Mouse (Mus musculus): Measurements from ENCODE around the gene Lect2.

Lect2 gene

DNA sequence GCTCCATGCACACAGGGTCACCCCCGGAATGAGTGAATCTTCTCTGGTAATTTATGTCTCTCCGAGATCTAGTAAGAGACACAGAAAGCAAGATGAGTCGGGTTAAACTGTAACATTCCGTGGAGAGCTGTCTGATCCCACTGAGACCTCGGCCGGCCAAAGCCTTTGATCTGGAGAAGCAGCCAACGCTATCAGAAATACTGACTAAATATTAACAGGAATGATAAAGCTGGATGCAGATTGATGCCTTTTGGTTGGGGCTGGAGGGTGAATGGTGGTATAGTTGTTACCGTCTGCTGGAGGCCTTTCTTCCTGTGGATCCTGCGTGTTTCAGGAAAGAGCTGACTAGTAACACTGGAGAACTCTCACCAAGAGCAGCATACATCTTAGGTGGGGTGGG lies at the start of gene Lect2:
Gene Lect2 (minus strand): TSS at position 102 of the 400 bp plus-strand sequence.
- DNase-seq = no peak

DNA sequence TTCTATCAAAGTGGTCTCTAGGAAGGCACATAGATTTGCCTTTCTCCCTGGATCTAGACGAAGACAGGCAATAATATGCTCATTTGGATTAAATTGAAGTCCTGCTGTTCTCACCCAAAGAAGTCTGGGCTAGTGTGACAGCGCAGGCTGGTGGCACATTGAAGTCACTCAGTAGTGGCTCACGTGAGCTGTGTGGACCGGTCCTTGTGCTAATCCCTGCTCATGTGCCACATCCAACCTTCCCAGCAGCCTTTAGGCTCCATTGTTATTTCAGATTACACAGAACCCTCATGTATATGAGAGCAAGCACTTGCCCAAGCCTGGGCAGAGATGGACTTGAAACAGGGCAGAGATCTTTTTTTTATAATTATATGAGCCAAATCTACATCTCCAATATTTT lies 49.0 kb upstream of the Lect2 start:
- no peak for DNase-seq

DNA sequence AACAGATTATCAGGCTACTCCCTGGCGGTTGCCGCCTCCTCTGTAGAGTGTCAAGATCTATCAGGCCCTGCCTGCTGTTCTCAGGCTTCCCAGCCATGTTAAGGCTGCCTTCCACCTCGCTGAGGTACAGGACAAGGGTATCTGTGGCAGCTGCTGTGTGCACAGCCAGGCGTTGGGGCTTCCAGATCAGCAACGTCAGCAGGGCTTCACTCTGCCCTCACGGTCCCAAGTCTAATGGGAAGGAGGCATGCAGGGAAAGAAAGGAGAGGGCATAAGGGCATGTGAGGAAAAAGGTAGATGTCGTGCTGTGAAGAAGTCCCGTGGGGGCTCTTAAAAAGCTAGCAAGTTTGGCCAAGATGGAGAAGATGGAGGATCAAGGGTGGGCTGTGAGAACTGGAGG lies 46.9 kb upstream of the Lect2 start:
- DNase-seq = peak; percentile 75

DNA sequence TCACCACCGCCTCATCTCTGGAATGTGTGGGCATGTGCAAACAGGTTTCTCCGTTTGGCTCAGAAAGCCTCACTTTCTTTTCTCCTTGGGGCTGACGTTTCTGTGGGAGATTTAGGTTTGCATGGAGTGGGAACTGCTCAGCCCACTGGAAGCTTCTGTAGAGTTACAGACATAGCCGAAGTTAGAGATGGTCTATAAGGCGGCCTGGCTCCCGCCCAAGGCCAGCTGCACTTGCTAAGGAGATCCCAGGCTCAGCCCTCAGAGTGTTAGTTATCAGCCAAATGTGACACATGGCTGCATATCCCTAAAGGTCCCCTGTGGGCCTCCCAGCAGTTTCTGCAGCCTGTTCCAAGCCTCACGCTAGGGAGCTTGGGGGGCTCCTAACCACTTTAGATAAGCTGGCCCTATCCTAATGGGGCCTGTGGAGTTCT lies 45.7 kb upstream of the Lect2 start:
- no peak for DNase-seq

DNA sequence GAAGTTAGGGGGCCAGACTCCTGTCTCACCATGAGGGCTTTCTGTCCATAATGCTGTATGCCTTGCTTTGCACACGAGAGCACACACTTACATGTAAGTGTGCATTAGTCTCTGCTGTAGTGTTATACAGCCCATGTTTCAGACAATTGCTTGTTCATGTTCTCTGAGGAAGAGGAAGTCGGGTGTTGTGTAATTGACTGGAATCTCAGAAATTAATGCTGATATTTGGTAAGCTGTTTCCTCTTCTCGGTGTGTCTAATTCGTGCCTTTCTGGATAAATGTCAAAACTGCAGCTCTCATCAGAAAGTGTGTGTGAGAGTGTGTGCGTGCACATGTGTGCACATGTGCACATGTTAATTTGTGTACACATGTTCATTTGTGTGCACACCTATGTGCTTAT lies 44.9 kb upstream of the Lect2 start:
- no peak for DNase-seq

DNA sequence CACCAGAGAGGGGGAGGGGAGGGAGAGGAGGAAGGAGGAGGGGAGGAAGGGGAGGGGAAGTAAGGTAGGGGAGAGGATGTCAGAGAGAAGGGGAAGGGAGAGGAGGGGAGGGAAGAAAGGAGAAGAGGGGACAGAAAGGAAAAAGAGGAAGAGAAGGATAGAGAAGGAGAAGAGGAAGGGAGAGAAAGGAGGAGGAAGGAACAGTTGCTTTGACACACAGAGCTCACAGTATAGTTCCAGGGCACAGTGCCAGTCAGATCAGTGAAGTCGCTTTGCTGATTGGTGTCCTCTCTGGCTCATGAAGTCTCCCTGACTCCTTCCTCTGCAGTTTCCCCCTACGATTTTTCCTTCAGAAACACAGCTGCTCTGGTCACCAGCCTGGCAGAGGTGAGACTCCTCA lies 43.6 kb upstream of the Lect2 start:
- no peak for DNase-seq

DNA sequence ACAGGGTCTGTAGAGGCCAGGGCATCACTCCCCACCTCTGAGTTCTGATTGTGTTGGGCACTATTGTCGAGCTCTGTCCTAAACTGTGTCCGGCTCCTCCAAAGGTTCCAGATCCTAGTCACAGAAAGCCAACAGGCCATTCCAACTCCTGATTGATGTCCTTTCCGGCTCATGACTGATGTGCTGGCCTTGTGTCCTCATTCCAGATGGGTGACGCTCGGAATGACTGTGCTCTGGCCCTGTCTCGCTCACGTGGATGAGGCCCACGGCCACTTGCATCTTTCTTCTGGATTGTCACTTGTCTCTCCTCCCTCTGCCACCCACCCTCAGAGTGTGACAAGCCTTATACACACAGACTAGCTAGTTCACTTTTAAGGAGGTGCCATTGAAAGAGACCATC lies 42.9 kb upstream of the Lect2 start:
- no peak for DNase-seq

DNA sequence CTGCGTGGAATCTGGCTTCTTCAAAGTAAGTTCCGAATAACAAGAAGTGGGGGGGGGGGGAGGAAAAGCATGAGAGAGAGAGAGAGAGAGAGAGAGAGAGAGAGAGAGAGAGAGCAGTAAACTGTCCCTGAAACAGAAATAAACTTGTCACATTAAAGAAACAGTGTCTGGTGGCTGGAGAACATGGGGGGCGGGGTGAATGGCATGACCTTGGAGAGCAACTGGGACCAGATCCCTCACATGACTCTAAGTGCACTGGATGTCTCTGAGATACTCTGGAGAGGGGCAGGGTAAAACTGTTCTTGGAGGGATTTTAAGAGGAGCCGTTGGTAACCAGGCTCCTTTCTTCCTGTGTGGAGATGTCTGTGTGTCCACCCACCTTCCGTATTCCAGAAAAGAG lies 41.9 kb upstream of the Lect2 start:
- no peak for DNase-seq

DNA sequence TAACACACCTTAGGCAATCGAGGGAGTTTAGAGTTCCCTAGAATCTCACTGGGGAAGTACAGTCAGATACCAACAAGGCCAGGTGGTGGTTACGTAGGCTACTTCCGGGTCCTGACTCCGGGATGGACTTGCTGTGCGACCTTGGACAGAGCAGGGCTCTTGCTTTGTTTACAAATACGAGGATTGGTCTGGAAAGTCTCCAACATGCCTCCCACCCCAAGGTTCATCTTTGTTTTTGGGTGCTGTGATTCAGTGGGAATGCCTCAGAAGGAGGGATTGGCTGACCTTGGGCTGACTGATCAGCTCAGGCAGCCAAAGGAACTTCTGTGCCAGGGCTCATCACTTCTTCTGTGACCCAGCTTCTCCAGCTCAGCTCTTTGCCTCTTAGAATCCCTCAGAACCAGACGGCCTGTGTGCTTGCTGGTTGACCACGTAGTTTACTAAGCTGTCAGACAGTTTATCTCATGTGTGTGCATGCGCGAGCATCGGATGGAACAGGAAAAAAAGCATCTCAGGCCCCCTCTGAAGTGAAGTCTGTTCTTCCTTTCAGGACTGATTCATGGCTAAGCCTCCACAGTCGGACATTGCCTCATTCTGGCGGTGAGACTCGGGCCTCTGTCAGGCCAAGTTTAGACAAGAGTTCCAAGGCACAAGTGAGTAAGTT lies 40.3 kb upstream of the Lect2 start:
- no peak for DNase-seq

DNA sequence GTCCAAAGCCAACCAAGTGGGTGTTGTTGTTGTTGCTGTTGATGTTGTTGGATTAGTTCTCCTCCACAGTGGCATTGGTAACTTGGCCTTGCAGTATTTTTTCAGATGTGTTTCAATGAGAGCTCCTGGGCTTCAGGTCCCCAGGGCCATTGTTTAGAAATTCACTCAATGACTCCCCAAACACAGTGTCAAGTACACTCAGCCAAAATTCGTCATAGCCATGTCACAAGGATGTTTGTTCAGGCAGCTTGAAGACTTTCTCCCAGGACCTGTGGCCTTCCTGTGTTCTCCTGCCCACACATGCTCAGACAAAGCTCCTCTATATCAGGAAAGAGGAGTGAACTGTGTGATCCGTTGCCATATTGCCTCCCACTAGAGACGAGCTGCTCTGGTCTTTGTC lies 37.7 kb upstream of the Lect2 start:
- DNase-seq = no peak

DNA sequence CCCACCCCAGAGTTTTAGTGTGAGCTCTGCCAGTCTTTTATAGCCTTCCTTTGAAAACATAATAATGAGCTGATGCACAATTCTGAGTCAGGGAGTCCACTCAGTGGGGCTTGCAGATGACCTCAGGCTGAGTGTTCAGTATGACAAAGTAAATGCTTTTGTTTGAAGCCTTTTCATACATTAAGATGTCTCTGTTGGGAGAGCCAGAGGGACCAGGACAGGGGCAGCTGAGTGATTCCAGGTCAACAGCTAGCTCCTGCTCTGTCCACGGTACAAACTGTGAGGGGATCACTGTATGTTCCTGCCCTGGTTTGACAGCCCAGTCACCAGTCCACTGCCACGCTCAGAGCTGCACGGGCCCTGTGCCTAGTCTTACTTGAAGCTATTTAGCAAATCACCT lies 34.4 kb upstream of the Lect2 start:
- no peak for DNase-seq

DNA sequence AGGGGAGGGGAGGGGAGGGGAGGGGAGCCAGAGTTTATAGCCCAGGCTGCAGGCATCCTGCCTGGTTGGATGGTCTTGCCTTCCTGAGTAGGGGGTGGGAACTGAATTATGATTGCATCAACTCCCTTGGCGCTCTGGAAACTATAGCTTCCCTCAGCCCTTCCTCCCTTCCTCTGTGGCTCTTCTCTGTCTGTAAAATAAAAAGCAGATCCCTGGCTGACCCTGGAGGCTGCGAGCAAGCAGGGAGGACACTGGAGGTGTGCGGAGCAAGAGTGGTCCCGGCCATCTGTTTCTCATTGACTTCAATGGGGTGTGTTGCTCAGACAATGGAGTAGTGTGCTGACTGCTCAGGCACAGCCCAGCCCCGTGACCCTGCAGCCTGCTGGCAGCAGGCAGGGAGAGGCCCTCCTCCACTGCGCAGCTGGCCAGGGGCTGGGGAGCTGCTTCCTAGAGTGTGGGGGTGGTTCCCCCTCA lies 33.7 kb upstream of the Lect2 start:
- no peak for DNase-seq

DNA sequence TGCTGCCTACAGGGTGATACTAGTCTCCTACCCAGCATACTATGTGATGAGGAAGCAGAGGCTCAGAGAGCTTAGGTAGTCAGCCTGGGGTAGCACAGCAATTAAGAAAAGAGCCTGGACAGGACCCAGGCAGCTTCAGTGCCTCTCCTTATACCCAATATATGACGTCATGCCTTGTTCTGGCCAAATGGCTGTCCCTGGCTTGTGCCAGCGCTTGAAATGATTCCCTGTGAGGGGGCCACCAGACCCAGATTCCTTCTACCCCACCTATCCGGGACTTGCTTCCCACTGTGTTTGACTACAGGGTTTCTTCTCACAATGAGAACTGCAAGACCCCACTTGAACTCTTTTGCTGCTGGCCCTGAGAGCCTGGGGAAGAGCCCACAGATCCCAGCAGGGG lies 33.2 kb upstream of the Lect2 start:
- DNase-seq = no peak

DNA sequence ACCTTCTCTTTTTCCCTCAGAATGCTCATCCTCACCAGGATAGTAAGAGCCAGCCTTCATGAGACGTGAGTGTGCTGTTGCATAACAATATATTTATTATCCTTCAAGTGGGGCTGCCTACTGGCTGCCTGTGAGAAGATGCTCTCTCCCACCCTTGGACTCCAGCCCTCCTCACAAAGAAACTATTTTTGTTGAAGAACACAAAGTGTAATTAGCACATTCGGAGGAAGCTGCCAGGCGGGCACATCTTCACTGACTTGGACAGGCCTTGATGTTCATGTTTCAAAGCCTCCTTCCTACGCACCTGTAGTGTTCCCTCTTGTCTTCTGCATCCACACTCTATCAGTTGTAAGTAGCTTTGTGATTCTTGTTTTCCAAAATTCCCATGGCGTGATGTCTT lies 32.1 kb upstream of the Lect2 start:
- no peak for DNase-seq

DNA sequence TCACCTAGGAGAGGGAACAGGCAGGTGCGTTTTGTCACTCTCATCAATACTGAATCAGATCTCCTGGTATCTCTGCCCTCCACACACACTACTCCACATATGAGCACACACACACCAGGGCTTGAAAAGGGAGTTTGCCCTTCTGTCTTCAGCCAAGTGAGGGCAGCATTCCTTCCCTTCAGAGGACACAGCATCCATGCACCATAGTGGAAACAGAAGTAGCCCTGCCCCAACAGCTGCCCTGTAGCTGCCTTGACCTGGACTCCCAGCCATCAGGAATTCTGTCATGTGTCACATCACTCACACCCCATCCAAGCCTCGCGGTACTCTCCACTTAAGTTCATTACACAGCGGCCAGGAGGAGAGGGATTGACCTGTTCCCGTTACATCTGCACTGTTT lies 29.8 kb upstream of the Lect2 start:
- DNase-seq = no peak

DNA sequence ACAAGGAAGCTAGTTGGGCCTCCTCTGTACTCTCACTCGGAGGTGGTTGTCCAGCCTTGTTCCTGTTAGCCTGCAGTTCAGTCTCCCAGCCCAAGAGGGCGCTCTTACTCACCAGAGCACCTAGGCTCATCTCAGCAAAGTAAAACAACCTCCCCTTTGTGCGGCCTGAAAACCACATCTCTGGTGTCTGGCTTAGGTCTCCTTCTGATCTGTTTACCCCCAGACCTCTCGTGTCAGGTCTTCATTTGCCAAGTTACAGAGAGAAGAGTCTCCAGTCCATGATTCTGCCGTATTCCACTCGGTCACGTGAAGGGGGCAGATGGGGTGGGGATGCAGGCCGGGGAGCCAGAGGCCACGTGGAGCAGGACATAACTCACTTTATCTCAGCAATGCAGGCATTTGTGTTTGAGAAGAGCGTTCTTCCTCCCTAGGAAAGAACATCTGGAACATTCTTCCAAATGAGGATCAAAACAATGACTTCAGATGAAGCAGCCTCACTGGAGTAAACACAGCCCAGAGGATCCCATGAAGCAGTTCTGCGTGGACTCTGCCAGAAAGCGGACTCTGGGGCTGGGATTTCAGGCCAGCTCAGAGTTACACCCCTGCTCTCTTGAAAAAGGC lies 27.5 kb upstream of the Lect2 start:
- DNase-seq = peak; percentile 87

DNA sequence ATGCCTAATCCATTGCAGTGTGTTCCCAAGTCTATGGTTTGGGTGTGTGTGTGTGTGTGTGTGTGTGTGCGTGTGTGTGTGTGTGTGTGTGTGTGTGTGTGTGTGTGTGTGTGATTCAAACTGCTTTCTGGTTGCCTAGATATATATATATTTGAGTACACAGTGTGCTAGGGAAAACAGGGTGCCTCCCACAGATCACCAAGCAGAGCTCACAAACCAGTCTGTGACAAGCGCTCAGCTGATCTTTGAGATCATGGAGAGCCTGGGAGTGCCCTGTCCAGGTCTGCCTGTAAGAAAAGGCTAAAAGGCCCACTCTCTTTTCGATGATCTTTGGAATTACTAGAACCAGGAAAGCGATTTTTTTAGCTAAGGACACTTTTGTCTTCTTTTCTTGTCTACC lies 26.8 kb upstream of the Lect2 start:
- no peak for DNase-seq

DNA sequence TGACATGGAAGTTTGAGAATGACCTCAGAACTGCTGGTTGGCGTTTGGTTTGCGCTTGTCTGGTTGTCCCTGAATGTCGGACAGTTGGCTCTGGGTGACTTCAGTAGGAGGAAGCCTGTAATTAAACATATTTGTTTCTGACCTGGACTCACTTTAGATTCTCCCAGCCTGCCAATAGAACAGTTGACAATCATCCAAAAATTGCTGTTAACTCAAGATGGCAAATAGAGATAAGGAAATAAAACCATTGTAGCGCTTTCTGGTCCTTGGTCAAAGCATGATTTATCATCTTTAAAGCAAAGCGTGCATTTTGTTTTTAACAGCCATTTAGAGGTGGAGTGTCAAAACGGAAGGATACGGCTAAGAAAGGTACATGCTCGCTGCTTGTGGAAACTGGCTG lies 23.3 kb upstream of the Lect2 start:
- DNase-seq = no peak

DNA sequence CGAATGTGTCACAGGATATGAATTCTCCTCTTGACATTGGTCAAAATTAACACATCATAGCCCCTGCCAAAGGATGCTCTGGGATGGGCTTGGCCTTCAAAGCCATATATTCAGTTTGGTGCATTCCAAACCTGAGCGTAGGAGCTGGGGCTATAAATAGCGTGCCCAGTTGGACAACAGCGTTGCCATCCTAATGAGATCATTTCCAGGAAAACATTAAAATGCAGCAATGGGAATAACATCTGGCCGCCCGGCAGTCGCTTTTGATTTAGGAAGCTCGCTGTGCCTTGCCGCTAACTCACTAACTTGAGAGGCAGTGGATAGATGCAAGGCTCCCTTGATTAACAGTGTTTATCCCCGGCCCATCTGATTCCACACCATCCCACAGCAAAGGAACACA lies 18.0 kb upstream of the Lect2 start:
- no peak for DNase-seq

DNA sequence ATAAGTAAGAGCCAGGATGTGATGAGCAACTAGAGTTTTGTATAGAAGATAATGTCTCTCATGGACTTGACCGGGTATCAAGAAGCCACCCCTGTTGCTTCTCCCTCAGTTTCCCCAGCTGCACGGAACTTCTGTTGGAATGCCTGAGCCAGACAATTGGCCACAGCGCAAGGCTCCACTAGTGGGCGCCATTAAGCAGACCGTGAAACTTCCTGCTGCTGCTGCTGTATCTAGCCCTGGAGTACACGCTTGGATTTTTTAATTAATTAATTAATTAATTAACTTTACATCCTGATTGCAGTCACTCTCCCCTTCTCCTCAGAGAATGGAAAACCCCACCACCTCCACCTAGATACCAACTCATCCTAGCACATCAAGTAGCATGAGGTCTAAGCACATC lies 14.8 kb upstream of the Lect2 start:
- DNase-seq = peak; percentile 38

DNA sequence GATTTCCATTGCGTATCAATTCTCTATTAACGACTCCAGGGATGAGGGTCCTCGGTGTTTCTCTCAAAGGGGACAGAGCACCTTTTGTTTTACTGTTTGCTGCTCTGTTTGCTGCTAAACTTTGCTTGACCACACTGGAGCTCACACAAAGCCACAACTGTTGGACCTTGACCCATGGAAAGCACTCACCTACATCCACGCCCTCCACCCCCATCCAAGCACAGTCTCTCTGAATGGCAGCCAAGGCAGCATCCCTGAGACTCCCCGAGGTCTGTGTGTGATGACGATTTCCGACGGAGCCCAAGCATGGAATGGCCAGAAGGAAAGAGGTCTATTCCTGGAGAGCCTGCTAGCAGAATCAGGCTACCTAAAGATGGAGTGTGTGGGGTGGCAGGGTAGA lies 12.8 kb upstream of the Lect2 start:
- DNase-seq = peak; percentile 92

DNA sequence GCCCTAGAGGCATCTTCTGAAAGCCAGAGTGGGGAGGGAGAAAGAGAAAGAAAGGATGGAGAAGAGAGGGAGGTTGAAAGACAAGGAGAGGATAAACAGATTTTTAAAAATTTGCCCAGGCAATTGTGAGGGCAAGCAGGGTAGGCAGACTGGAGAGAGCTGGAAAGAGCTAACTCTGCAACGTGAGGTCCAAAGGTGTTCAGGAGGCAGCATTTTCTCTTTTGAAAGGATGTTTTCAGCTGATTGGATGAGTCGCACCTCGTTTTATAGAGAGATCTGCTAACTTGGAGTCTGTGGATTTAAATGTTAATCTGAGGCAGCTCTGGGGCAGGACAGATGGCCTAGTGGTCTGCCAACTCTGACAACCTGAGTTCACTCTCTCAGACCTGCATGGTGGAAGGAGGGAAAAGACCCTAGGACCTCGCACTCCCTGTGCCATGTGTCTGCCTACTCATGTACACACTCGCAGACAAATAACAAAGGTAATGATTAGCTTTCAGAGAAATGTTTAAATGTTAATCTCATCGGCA lies 11.6 kb upstream of the Lect2 start:
- peak; percentile 73 for DNase-seq

DNA sequence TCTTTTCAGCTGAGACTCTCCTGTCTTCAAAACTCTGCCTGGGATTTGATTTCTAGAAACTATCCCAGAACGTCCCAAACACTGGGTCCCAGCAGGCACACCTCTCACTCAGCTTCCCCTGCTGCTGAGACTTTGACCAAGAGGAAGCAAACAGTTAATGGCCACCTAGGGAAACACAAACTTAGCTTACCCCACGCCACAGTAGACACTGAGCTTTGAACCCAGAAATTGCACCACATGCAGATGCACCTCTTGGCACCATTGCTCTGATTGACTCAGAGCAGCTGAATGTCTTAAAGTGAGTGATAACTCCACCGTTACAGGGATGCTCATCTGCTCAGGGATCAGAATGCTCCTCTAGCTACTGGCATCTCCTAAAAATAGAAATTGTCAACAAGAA lies 10.5 kb upstream of the Lect2 start:
- DNase-seq = peak; percentile 91

DNA sequence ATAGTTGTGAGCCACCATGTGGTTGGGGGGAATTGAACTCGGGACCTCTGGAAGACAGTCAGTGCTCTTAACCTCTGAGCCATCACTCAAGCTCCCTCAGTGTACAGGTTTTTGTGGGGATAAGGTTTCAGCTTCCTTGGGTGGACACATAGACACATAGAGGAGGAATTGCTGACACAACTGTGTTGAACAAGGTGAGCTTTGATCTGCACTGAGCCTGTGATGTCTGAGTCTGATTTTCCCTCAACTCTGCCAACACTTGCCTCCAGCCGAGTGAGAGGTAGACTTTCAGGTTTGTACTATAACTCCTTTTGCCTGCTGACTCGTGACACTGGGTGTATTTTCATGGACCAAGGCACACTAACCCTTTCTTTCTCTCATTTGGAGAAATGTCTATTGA lies 8.4 kb upstream of the Lect2 start:
- DNase-seq = peak; percentile 92

DNA sequence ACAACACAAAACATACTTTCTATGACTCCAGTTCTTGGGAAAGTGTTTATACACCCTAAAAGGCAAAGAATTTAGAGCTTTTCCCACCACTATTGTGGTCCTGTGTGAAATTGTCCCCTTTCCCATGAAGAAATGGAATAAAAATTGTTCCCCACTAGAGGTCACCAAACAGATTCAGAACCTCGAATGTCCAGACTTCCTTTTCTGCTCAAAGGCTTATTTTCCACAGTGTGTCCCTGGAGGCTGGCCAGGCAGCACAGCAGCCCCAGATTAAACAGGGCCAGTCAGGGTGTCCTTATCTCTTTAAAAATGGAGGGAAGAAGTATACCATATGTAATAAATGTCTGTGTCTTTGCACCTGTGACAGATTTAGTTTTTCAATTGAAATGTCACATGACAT lies 7.7 kb upstream of the Lect2 start:
- peak; percentile 79 for DNase-seq

Data from kidney, adult 9 months (tissue).